Mouse (Mus musculus) lung, adult 2 months (tissue): ENCODE data around the gene Pcsk5.

Experiments
- CTCF ChIP-seq: fragments of 200-500 bp; IDR thresholded peaks from 2 replicates; pipeline ENCODE4 v1.5.1; 2011; ENCODE audit warnings: mild to moderate bottlenecking, low read length, control low read depth; ENCODE audit not compliant: insufficient read depth
- POLR2A ChIP-seq: fragments of 200-500 bp; IDR thresholded peaks from 2 replicates; pipeline ENCODE4 v1.6.1; 2011; ENCODE audit warnings: low read depth, mild to moderate bottlenecking, control low read depth, low read length, borderline replicate concordance; ENCODE audit errors: extremely low read depth

DNA sequence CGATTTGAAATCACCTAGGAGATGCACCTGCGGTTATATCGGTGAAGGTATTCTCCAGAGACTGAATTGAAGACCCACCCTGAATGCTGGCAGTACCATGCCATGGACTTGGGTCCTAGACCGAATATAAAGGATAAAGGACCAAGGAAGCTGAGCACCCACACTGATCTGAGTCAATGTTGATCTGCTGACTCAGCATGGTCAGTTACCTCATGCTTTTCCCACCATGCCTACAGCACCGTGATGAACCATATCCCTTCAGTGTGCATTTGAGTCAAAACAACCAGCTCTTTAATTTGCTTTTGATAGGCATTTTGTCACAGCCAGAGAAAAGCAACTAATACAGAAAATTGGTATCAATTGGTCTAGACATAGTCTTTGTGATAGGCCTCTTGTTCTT is 262.9 kb downstream of the Pcsk5 start:
- TF ChIP-seq POLR2A (no peak), CTCF (no peak)
